Mouse (Mus musculus): Measurements from ENCODE around the gene Nadsyn1. TPM values are rescaled to one million over a fixed set of nuclear protein-coding genes. Genes with fewer than 3 reads are reported as not detected.
A peak's percentile ranks its signal among the peaks of the same experiment; 100 is the strongest.

The Nadsyn1 gene
- total RNA-seq, 2 experiments from 2014 or later = 5.1 to 7.1 TPM

DNA sequence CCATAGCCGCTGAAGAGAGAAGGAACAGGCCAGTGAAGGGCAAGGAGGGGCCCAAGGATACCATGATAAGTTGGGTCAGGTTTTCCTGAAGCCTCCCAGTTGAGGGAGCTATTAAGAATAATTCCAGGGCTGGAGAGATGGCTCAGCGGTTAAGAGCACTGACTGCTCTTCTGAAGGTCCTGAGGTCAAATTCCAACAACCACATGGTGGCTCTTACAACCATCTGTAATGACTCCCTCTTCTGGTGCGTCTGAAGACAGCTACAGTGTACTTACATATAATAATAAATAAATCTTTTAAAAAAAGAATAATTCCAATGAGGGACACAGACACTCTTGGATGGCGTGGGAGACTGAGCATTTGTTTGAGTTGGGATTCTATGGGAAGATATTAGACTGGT is 3.4 kb downstream of the Nadsyn1 start:
- intact Hi-C loops (cut with DNase I) = no loop called here
- DNase-seq (ENCODE audit: low spot score in 2 of 2) = no peak

DNA sequence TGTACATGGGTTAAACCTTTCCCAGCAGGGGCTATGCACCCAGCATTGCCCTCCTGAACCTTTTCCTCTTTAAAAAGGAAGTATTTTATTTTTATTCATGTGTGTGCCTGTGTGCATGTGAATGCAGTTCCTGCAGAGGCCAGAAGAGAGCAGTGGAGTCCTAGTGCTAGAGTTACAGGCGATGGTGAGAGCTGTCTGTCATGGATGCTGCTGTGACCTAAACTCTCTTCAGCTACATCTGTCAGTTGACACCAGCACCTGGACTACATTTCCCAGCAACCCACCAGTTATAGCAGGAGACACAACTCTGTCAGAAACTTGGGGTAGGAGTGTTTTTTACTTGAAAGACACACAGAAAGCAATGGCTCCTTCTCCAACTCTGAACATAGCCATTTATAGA is 13.7 kb downstream of the Nadsyn1 start:
- DNase-seq (ENCODE audit: low spot score in 2 of 2) = no peak
- intact Hi-C loops (cut with DNase I) = no loop called here

DNA sequence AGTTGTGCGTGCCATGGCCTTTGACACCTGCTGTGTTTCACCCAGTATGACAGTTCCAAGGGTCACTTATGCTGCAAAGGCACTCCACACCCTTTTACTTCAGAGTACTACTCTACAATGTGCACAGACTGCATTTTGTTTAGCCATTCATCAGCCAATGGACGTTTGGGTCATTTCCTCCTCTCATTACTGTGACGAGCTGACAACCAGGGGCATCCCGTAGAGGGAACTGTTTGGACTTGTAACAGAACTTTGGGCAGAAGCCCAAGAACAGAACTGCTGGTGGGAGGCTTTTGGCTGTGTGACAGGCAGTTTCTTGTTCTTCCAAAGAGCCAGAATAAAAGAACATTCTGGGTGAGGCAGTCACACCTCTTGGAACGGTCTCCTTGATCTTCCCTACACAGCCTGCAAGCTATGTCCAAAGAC is 17.4 kb downstream of the Nadsyn1 start:
- intact Hi-C loops (cut with DNase I) = no loop called here
- peak; percentile 16 to 32 for DNase-seq (ENCODE audit: low spot score in 2 of 2)

DNA sequence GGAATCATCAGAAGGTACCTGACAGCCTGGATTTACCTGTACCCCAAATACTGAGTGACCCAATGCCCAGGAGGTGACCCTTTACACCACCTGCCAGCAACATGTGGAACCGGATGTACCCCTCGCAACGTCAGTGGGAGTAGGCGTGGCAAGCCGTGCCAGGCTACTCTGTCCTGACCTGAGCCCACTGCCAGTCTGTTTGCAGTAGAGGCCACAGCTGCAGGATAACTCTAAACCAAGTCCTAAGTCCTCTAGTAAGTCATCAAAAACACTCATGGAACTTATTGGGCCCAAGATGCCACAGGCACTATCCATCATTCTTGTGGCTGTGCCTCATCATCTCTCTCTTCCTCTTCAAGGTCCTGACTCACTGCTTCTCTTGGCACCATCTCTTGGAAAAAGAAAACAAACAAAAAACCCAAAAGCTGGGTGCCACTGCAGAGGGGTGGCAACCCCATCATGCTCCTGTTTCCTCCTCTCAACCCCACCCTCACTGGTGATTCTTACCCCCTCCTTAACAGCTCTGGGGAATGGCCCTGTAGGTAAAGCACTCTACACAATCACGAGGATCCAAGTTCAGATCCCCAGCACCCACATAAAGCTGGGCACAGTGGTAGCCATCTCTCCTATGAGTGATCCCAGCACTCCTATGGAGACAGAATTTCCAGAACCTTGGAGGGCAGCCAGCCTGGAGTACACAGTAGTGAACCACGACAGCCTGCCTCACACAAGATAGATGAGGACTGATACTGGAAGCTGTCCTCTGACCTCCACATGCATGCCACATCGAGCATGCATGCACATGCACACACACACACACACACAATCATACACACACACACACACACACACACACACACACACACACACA is 21.2 kb downstream of the Nadsyn1 start:
- DNase-seq (ENCODE audit: low spot score in 2 of 2) = no peak
- intact Hi-C loops (cut with DNase I) = no loop called here

DNA sequence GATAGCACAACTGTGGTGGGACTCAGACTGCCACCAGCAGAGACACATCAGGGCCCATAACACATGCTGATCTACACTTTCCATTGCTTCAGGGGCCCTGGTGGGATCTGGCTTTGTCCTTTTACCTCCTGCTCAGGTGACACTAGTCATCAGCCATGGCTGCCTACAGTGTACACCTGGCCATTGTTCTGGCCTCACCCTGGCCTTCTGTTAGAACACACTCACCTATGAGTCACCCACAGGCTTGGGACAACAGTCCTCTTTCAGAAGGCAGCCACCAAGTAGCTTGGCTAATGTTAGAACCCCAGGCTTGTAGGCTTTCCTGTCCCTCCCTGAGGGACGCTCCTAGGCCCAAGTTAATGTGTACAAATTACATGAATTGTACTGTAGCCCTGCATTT is 21.9 kb downstream of the Nadsyn1 start:
- DNase-seq (ENCODE audit: low spot score in 2 of 2) = no peak
- intact Hi-C loops (cut with DNase I) = no loop called here

DNA sequence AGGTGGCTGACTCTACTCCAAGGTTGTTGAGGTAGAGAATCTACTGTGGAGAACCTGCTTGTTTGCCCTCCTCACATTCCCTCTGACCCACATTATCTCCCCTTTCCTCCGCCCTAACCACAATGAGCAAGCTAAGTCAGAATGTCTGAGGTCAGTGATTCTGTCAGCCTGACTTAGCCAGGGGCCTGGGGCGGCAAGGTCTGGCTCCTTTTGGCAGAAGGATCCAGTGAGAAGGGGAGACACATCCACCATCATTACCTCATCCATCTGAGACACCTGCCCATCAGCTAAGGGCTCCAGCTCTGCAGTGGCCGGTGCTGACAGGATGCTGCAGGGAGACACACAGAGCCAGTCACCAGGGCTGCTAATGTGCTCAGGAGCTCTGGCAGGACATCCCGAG is 23.9 kb downstream of the Nadsyn1 start:
- intact Hi-C loops (cut with DNase I) = no loop called here
- no peak for DNase-seq (ENCODE audit: low spot score in 2 of 2)

DNA sequence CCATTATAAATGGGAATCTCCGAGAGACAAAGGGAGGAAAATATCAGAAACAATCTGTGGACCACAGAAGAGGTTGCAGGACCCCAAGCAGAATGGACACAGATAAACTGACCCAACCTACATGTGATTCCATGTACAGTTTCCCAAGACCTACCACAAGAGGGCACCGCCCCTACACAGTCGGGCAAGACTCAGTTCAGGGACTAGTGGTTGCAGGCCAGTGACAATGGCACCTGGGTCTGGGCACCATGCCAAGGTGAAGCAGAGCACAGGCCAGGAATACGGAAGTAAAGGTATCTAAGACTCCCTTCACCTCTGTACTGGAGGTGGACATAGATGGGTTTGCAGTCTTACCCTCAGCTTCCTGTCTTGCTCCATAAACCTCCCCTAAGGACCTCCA is 29.5 kb downstream of the Nadsyn1 start:
- intact Hi-C loops (cut with DNase I) = no loop called here
- no peak for DNase-seq (ENCODE audit: low spot score in 2 of 2)

DNA sequence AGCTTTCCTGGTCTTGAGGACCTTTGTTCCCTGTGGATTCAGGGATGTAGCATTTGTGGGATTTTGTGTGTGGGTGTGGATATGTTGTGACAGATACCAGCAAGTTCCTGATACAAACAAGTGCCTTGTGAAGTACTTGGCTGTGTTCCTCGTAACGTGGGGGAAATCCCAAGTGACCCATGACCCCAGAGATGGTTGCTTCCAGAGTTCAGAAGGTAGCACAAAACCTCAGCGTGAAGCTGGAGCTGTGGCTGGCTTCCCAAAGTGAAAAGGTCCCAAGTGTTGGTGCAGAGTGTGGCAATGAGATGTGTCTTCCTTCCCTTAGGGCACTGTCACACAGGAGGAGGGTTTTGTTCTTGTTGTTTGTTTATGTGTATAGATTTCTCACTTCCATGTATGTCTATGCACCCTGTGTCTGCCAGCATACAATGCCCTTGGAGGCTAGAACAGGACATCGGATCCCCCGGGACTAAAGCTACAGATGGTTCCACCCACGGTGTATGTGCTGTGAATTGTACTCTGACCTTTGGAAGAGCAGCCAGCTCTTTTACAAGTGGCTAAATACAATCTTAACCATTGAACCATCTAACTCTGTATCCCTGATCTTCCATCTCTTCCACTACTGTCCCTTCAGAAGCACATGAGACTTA is 30.2 kb downstream of the Nadsyn1 start:
- DNase-seq (ENCODE audit: low spot score in 2 of 2) = no peak
- intact Hi-C loops (cut with DNase I) = no loop called here

DNA sequence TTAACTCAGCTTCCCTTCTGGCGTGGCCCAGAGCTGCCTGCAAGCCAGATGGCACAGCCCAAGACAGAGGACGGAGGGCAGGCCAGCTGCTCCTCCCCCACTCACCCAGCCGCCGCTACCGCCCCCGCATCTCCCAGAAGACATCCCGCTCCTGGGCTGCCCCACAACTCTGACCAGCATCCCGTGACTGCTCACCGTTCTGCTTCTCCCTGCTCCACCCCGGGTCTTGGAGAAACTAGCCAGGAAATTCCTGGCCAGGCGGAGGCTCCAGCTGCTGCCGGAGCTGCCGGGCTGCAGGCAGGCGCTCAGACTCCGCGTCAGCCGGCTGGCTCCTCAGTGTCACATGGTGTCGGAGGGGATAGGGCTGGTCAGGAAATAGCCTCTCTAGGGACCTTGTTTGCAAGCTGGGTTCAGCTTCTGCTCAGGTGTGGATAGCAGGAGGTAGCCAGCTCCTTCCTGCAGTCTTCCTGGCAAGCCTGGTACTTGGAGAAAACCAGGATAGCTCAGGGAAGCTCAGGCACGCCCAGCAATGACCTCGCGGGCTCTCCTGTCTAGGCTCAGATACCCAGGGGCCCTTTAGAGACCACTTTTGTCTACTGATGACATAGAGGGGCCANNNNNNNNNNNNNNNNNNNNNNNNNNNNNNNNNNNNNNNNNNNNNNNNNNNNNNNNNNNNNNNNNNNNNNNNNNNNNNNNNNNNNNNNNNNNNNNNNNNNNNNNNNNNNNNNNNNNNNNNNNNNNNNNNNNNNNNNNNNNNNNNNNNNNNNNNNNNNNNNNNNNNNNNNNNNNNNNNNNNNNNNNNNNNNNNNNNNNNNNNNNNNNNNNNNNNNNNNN is 38.4 kb downstream of the Nadsyn1 start, which contains the start of gene Mrgpre:
Gene Mrgpre (minus strand): TSS at position 505 of the 834 bp plus-strand sequence.
- peak; percentile 67 to 73 for DNase-seq (ENCODE audit: low spot score in 2 of 2)
- intact Hi-C loops (cut with DNase I) = no loop called here

DNA sequence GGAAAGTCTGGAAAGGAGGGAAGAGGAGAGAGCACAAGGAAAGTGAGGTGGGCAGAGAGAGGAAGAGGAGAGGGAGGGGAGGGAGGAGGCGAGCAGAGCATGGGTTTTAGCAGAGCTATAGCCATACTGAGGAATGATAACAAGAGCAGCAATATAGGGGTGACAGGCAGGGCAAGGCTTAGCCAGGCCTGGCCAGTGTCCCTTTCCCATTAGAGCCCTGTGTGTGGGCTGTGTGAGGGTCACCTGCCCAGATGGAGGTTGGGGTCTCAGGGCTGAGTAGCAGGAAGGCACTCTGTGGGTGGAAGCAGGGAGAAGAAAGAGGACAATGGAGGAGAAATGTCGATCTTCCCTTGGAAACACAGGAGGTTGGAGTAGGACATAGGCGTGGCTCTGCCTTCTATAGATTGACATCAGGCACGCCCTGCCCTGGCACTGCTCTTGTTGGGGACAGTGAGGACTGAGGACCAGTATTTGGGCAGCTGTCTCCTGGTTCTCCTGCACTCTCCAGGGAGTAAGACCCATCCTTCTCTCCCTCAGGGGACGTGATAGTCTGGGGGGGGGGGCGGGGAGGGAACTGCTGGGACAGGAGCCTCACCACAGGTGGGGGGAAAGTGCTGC is 39.2 kb downstream of the Nadsyn1 start:
- no peak for DNase-seq (ENCODE audit: low spot score in 2 of 2)
- intact Hi-C loops (cut with DNase I) = no loop called here

DNA sequence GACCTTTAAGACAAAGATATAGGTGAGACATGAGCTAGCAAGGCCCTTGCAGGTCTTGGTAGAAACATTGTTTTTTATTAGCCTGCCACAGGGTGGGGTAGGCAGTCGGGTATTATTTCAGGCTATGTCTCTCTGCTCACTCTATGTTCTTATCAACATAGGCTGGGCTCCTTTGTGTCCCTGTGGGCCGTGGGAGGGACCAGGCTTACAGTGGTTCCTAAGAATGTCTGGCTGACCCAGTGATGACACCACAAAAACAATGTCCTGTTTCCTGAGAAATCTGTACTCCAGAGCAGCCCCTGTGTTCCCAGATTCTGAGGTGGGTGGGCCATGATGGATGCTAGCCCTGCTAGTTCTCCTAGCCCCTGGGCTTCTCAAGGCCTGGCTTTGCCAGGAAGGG is 45.3 kb downstream of the Nadsyn1 start:
- no peak for DNase-seq (ENCODE audit: low spot score in 2 of 2)
- intact Hi-C loops (cut with DNase I) = no loop called here

DNA sequence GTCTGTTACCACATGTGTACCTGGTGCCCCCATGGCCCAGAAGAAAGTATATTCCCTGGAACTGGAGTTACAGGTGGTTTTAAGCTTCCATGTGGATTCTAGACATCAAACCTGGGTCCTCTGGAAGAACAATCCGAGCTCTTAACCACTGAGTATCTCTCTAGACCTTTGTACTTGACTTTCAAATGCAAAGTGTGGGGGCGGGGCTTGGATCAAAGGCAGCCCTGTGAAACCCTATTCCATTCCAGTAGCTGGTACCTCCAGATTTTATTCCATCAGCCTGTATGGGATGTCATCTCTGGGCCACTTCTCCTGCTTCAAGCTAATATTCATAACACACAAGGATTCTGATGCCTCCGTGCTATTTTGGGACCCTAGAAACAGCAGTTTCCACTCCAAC is 46.5 kb downstream of the Nadsyn1 start:
- intact Hi-C loops (cut with DNase I) = no loop called here
- DNase-seq (ENCODE audit: low spot score in 2 of 2) = no peak

DNA sequence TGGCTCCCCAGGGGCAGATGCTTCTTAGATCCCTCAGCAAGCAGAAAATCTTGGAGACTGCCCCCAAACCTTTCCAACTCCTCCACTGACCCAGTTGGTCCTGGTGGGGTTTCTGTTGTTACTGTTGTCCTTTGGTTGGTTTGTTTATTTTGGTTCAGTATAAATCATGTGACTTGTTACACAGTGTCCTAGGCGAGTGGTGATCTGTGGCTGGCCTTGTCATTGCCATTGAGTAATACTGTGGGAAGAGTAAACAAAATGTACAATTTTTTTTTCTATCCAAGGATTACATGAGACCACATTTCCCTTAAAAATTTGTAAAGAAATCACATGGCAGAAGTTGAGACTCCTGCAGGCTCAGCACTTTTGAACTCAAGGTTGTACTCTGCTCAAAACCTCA is 53.2 kb downstream of the Nadsyn1 start:
- no peak for DNase-seq (ENCODE audit: low spot score in 2 of 2)
- intact Hi-C loops (cut with DNase I) = no loop called here

DNA sequence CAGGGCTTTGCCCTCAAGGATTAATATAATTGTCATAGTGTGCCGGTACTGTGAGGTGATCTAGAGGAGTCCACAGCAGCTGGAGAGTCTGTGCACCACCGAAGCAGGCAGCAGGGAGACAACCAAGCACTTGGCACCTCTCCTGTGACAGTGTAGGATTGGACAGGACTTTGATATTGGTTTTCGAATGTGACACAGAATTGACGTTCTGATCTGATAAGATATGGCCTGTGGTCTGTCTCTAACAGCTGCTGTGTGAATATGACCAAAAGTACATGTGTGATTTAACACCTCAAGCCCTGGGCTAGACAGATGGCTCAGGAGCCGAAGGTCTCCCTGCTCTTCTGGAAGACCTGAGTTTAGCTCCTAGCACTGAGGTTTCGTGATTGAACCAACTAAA is 54.4 kb downstream of the Nadsyn1 start:
- DNase-seq (ENCODE audit: low spot score in 2 of 2) = no peak
- intact Hi-C loops (cut with DNase I) = no loop called here

DNA sequence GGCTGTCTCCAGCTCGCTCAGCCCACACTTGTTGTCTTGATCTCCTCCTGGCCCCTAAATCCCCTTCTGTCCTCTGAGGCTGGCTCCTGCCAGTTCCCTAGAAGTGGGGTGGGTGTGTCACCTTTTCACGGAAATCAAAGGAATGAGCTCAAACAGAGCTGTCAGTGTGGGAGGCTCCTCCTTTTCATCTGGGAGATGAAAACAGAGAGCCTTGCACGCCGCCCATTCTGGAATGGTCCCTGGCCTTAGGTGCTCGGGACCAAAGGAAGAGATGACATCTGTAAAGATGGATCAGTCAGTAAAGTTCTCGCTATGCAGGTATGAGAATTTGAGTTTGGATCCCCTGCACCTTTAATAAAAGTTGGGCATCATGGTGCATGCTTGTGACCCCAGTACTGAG is 55.8 kb downstream of the Nadsyn1 start, which contains the start of gene Mrgprg:
Gene Mrgprg (minus strand): TSS at position 101 of the 400 bp plus-strand sequence.
- no peak for DNase-seq (ENCODE audit: low spot score in 2 of 2)
- intact Hi-C loops (cut with DNase I) = no loop called here

DNA sequence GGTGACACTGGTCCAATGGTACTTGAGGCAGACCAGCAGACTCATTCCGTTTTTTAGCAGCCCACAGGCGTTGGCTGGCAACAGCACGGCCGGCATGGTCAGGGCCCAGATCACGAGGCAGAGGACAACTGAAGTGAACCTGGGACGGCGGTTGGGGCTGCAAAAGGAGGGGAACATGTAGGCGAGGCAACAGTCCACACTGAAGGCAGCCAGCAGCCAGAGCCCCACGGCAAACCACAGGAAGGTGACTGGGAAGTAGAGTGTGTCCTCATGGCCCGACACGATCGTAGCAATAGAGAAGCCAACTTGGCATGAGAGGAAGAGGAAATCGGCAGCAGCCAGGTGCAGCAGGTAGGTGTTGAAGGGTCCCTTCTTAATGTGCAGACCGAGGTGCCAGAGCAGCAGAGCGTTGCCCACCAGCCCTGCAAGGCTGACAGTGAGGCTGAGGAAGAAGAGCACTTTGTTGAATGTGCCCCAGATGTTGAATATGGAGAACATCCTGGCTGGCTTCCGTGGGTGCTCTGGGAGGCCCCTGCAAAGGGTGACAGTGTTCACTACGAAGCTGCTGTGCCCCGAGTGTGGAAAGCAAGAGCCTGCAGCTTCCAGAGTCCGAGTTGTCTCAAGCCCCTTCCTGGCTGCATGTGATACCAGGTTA is 57.6 kb downstream of the Nadsyn1 start:
- DNase-seq (ENCODE audit: low spot score in 2 of 2) = no peak
- intact Hi-C loops (cut with DNase I) = loop anchor here (5.0 kb wide), 1 partner anchor 173 kb away; no protein-coding TSS in a partner anchor

DNA sequence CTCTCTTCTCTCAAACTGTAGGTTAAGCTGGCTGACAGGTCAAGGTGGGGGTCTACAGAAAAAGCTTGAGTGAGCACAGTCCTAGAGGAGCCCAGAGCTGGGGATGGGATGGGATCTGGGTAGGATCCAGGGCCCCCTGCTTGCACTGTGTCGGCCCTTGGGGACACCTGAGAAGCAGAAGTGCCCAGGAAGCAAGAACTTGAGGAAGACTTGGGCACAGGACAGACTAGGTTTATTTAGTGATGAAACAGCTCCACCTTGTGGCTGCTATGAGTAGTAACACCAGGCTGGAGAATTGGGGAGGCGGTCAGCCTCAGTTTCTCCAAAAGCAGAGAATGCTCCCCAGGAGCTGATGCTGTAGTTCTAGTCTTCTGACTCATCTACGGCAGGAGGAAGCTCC is 58.9 kb downstream of the Nadsyn1 start:
- no peak for DNase-seq (ENCODE audit: low spot score in 2 of 2)
- intact Hi-C loops (cut with DNase I) = loop anchor here (2.0 to 5.0 kb wide), 2 partner anchors 57 to 171 kb away; no protein-coding TSS in a partner anchor

DNA sequence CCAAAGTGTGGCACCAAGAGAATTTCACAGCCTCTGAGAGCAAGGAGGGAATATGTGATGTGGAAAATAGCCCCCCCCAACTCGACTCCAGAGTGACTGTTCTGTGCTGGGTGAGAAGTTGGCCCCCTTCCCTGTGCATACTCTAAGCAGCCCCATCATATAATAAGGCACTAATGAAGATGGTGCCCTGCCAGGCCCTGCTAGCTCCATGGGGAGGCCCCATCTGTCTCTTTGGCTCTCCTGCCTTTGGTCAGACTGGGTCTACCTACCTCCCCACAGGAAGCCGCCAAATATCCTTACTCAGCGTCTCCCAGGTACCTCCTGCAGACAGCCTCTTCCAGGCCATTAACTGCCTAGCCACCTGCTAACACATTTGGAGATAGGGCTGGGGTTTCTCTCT is 63.7 kb downstream of the Nadsyn1 start:
- no peak for DNase-seq (ENCODE audit: low spot score in 2 of 2)
- intact Hi-C loops (cut with DNase I) = loop anchor here (10.0 kb wide), 1 partner anchor 274 kb away; no protein-coding TSS in a partner anchor

DNA sequence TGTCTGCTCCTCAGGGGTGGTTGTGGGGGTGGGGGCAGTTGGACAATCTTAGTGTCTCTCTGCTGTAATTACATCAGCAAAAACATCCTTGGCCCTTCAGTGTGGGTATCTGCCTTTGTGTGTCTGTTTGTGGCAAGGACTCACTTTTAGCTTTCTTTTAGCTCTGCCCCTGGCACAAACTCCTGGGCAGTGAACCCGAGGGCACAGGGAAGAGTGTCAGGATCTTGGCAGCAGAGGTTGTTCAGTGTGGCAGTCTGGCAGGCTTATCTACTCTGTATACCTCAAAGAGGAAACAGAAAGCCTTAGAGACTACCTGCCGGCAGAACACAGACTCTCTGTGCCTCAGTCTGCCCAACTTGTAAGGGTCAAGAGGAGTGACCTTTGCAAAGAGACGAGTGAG is 65.0 kb downstream of the Nadsyn1 start:
- intact Hi-C loops (cut with DNase I) = loop anchor here (10.0 kb wide), 1 partner anchor 273 kb away; no protein-coding TSS in a partner anchor
- DNase-seq (ENCODE audit: low spot score in 2 of 2) = no peak

All from left cerebral cortex, postnatal 36 days (tissue).